Mouse (Mus musculus) olfactory bulb, adult 2 months (tissue): ENCODE data around the gene Decr2. TPM values are rescaled to one million over a fixed set of nuclear protein-coding genes. Genes with fewer than 3 reads are reported as not detected.

ENCODE experiments used
- H3K27ac ChIP-seq: fragments of 200-500 bp; 2 replicates; pipeline ENCODE4 v1.5.1; 2012; ENCODE audit warnings: low read depth, low read length; ENCODE audit not compliant: insufficient read depth
- H3K4me1 ChIP-seq: fragments of 200-500 bp; 2 replicates; pipeline ENCODE4 v1.6.1; 2012; ENCODE audit warnings: low read length; ENCODE audit not compliant: control insufficient read depth, insufficient read depth
- H3K4me3 ChIP-seq: fragments of 200-500 bp; 2 replicates; pipeline ENCODE4 v1.5.1; 2012; ENCODE audit warnings: mild to moderate bottlenecking, low read depth, low read length, moderate library complexity; ENCODE audit not compliant: insufficient read depth
- CTCF ChIP-seq: fragments of 200-500 bp; IDR thresholded peaks from 2 replicates; pipeline ENCODE4 v1.5.1; 2012; ENCODE audit warnings: low read depth, mild to moderate bottlenecking, low read length, moderate library complexity; ENCODE audit not compliant: insufficient read depth
- POLR2A ChIP-seq: fragments of 200-500 bp; IDR thresholded peaks from 2 replicates; pipeline ENCODE4 v1.6.1; 2012; ENCODE audit warnings: mild to moderate bottlenecking, low read depth, low read length, moderate library complexity; ENCODE audit not compliant: insufficient read depth
- WGBS: fragments of 180-500 bp; shearing (Covaris S2); methylation state at CpG from one replicate; pipeline ENCODE4 v1.1.7; 2018; 5-methylcytosine and 5-hydroxymethylcytosine counted together
- polyA plus RNA-seq: library from polyadenylated mRNA; stranded (reverse); fragments of >200 nt; gene quantifications from 2 replicates; pipeline ENCODE4 v1.2.4, GENCODE M21; 2012; ENCODE audit warnings: low replicate concordance; ENCODE audit not compliant: missing spikeins, insufficient read depth, insufficient read length

Gene Decr2
- polyA plus RNA-seq, 1 experiment, result not detected

DNA sequence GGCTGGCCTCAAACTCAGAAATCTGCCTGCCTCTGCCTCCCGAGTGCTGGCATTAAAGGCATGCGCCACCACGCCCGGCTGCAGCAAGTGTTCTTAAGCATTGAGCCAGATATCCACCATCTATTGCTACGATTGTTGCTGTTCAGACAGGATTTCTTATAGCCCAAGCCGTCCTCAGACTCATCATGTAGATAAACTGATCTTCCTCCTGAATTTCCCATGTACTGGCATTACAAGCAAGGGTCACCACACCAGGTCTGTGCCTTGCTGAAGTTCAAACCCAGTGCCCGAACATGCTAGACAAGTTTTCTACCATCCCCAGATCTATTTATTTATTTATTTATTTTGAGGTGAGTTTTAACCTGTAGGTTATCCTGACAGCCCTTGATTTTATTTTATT lies 8.3 kb upstream of the Decr2 start:
- peaks cover 5% of the 10 kb centered on the region; the same call in 1 of the 2 replicates for H3K4me1 ChIP-seq
- no peak overlapping the region for H3K27ac ChIP-seq
- H3K4me3 ChIP-seq, result no peak overlapping the region
- TF ChIP-seq POLR2A (no peak), CTCF (no peak)
- WGBS, result 93% methylated on average over 7 of the region's 7 CpGs

DNA sequence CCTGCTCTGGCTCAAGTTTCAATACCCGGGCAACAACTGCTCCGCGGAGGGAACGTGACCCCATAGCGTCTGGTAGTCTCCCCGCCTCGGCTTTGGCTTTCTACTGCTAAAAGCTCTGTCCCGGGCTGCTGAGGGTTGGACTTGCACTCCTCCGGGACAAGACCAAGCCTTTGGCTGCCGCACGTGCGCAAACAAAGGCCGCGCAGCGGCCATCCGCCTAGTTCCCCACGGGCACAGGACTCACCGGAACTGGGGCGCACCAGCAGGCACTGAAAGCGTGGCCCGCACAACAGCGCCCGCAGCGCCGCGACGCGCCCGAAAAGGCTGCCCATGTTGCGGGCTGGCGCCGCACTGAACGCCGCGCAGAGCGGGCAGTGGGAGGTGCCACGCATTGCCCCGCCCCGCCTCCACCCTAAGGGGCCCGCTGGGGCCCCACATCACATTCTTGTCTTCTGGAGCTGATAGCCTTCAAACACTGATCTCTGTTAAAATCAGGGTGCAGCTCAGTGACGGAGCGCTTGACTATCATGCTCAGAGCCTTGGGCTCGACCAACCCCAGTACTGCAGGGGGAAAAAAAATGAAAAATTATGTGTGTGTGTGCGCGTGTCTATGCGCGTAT lies 5.1 kb upstream of the Decr2 start, which contains the start of gene Nme4:
TSS of gene Nme4 (minus strand) at position 482 of the 620 bp plus-strand sequence.
- Histone ChIP-seq H3K4me3 (peak within 1 kb of the TSS; percentile 55), H3K27ac (no peak within 1 kb of the TSS), H3K4me1 (peaks cover 3% of the 10 kb centered on the region; the same call in 1 of the 2 replicates)
- 2% methylated on average over 47 of the region's 47 CpGs for WGBS
- TF ChIP-seq POLR2A (0 out of 2 replicates have a peak, but pooled peaks have one; percentile 39), CTCF (no peak)

DNA sequence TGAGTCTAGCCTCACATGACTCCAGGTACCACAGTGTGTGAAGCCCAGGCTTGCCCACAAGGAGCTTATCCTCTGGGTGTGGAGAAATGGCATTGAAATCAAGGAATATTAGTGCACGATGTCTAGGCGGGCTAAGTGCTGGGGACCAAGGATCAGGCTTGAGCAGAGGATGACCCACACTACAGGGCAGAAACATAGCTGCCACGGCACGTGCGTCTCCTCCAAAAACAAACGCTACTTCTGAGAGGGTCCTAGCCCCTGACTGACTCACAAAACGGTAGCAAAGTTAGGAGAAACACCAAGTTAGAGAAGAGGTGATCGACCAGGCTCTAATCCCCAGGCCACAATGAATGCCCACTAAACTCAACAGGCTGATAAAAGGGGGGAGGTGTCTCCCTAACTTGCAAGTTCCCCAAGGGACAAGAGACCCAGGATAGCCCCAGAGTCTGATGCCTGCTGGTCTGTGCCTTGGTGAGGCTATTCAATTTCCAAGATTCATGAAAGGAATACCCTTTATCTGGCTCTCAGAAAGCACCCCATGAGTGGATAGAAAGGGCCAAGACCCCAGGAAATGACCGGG lies 4.5 kb upstream of the Decr2 start:
- peak overlapping the region; percentile 55; the same call in 1 of the 2 replicates for H3K4me3 ChIP-seq

DNA sequence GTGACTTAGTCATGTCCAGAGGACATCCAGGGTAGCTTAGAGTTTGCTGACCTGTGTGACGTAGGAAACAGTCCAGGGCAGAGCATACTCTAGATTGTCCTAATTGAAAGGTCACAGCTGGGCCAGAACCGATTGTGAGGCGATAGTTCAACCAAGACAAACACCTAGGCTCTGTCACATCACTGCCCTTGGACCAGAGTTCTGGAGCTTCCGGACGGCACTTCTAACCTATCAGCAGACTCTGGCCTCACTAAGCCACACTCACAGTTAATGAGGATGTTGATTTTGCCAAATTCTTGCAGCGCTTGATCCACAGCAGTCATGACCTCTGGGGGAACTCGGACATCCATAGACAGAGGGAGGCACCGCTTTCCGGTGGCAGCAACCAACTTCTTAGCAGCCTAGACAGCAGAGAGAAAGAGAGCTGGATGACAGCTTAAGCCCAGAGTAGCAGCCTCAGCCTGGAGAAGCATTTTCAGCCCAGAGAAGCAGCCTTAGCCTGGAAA lies 3.0 kb downstream of the Decr2 start:
- WGBS, result 90% methylated on average over 9 of the region's 9 CpGs
- no peak overlapping the region for H3K4me3 ChIP-seq
- peaks cover 3% of the 10 kb centered on the region; the same call in 1 of the 2 replicates for H3K4me1 ChIP-seq
- no peak overlapping the region for H3K27ac ChIP-seq
- TF ChIP-seq CTCF (no peak), POLR2A (no peak)

More for the DNA sequence above, 4.5 kb upstream of the Decr2 start:
- WGBS, result 64% methylated on average over 9 of the region's 9 CpGs
- H3K27ac ChIP-seq, result no peak overlapping the region
- TF ChIP-seq POLR2A (no peak), CTCF (no peak)
- peaks cover 6% of the 10 kb centered on the region; the same call in 1 of the 2 replicates for H3K4me1 ChIP-seq

DNA sequence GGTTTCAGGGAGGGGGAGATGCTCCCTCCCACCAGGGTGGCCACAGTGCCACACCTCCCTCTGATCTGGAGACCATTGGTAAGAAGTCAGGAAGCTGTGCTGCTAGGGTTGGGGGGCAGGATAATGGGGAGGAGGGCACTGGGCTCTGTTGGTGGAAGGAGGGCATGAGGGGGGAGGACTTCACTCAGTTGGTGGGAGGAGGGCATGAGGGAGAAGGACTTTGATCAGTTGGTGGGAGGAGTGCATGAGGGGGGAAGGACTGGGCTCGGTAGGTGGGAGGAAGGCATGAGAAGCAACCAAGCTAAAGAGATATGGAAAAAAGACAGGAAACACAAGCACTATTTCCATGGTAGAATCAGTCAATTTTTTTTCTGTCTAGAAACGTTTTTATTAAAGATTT lies 9.3 kb downstream of the Decr2 start:
- H3K4me1 ChIP-seq, result peaks cover 21% of the 10 kb centered on the region
- WGBS, result 23% methylated on average over 2 of the region's 2 CpGs
- no peak overlapping the region for H3K4me3 ChIP-seq
- peak overlapping the region; percentile 6; the same call in 1 of the 2 replicates for H3K27ac ChIP-seq
- TF ChIP-seq POLR2A (no peak), CTCF (no peak)

DNA sequence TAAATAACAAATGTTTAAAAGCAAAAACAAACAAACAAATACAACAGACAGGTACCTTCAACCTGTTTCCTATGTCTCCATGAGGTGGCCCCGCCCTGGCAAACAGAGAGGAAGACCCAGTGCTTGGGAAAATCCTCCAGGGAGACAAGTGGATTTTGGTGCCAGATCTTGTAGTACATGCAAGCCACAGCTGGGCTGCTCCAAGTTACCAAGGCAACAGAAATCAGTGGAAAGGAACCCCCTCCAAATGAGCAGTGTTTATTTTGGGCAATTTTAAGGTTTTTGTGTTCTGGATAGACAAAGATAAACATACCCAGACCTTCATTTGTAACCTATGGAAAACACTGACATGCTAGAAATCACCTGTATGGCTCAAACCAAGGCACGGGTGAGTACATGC lies 11.3 kb downstream of the Decr2 start:
- TF ChIP-seq POLR2A, result no peak
- no peak for TF ChIP-seq CTCF
- 41% methylated on average over 2 of the region's 2 CpGs for WGBS
- Histone ChIP-seq H3K4me1 (peaks cover 29% of the 10 kb centered on the region), H3K27ac (peak overlapping the region; percentile 93), H3K4me3 (peak overlapping the region; percentile 29)

DNA sequence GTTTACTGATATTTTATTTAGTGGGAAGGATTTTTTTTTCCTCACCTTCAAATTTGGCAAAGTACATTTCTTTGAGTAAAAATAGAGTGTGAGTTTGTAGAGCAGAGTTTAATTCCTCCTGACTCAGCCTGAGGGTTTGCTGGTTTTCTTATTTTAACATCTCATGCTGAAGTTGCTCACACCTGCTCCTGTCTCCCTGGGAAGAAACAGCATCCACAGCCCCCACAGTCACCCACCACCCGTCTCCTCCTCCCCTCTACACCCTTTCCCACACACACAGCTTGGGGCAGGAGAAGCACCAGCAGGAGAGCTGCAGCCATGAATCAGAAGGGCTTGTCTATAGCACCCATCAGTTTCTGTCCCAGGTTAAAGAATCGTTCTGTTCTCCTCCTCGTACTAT lies 14.9 kb downstream of the Decr2 start:
- peaks cover 21% of the 10 kb centered on the region for H3K4me1 ChIP-seq
- no peak overlapping the region for H3K4me3 ChIP-seq
- 37% methylated on average over 3 of the region's 3 CpGs for WGBS
- no peak for TF ChIP-seq CTCF
- TF ChIP-seq POLR2A, result no peak
- H3K27ac ChIP-seq, result peak overlapping the region; percentile 97

DNA sequence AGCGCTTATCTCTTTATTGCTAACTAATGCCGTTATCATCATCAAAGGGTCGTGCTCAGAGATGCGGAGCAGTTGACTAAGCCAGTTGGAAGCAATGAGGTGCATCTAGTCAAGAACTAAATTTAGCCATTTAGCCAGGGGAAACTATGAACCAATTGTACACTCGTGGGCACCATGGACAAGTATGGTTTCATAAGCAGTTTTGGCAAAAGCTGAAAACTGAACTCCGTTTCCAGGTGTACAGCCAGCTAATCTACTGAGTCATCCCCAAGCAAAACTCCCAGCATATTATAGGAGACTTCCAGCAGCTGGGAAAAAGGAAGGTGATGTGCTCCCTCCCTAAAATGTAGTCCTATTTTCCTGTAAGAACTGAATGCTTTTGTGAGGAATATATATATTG lies 20.0 kb downstream of the Decr2 start:
- peaks cover 24% of the 10 kb centered on the region for H3K4me1 ChIP-seq
- no peak overlapping the region for H3K4me3 ChIP-seq
- 16% methylated on average over 6 of the region's 6 CpGs for WGBS
- peak overlapping the region; percentile 68 for H3K27ac ChIP-seq
- TF ChIP-seq CTCF (no peak), POLR2A (no peak)

DNA sequence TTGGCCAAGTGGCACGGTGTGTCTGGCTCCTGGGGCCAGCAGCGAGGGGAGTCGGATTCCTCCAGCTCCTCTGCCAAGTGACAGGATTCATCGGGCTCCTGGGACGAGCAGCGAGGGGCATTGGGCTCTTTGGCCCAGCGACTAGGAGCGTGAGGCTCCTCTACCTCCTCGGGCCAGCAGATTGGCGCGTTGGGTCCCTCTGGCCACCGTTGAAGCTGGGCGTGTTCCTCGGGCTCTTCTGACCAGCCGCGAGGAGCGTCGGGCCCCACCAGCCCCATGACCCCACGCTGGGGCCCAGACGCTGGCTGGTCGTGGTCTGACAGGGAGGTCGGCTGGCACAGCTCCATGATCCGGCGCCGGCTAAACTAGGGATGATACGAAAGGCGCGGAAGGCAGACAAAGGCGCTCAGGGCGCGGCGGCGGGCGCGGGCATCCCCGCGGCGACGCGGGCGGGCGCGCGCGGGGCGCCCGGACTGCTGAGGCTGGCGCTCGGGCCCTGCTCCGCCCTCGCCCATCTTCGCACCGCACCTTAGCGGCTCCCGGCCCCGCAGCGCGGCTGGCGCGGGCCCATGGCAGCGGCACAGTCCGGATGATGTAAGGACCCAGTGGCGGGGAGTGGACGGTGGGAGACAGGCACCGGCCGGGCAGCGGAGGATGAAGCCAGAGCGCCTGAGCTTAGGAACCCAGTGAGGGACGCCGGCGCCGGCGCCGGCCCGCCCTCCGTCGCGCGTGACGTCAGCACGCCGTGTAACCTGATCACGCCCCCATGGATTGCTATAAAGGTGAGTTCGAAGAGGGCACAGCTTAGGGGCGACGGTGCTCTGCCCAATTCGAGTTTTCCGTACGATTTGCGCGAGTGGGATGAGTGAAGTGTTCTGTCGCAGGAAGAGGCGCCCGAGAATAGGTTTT lies 21.1 kb downstream of the Decr2 start, which contains the start of gene Rab11fip3:
TSS of gene Rab11fip3 (minus strand) at position 725 of the 909 bp plus-strand sequence.
- peak within 1 kb of the TSS; percentile 76 for H3K4me3 ChIP-seq
- H3K4me1 ChIP-seq, result peaks cover 27% of the 10 kb centered on the region
- WGBS, result under 1% methylated on average over 94 of the region's 94 CpGs
- TF ChIP-seq CTCF, result no peak
- peak; percentile 85 for TF ChIP-seq POLR2A
- H3K27ac ChIP-seq, result peak within 1 kb of the TSS; percentile 81
